Mouse (Mus musculus): ENCODE data around the gene Rab5c. TPM values are rescaled to one million over a fixed set of nuclear protein-coding genes. Genes with fewer than 3 reads are reported as not detected.

The Rab5c gene
- total RNA-seq, 2 experiments from 2014 or later: 76.7 to 79.7 TPM

GRCm38 (mm10) chr11:100721776-100722492, 16.1 kb downstream of the Rab5c start:
- no peak for DNase-seq (ENCODE audit: low spot score in 2 of 2)

- no peak for DNase-seq (ENCODE audit: low spot score in 2 of 2)
Observed at GRCm38 (mm10) chr11:100721254-100721653, 16.8 kb downstream of the Rab5c start.

- no peak for DNase-seq (ENCODE audit: low spot score in 2 of 2)
Observed at GRCm38 (mm10) chr11:100720345-100720744, 17.7 kb downstream of the Rab5c start.

GRCm38 (mm10) chr11:100719893-100720292, 18.1 kb downstream of the Rab5c start:
- DNase-seq (ENCODE audit: low spot score in 2 of 2): no peak

GRCm38 (mm10) chr11:100719312-100719711, 18.7 kb downstream of the Rab5c start:
- DNase-seq (ENCODE audit: low spot score in 2 of 2): no peak

- no peak for DNase-seq (ENCODE audit: low spot score in 2 of 2)
Observed at GRCm38 (mm10) chr11:100718866-100719265, 19.1 kb downstream of the Rab5c start.

- no peak for DNase-seq (ENCODE audit: low spot score in 2 of 2)
Observed at GRCm38 (mm10) chr11:100718462-100718861, 19.6 kb downstream of the Rab5c start.

- DNase-seq (ENCODE audit: low spot score in 2 of 2): no peak
Observed at GRCm38 (mm10) chr11:100716649-100717048, 21.4 kb downstream of the Rab5c start.

- DNase-seq (ENCODE audit: low spot score in 2 of 2): no peak
Observed at GRCm38 (mm10) chr11:100714948-100715347, 23.1 kb downstream of the Rab5c start.

GRCm38 (mm10) chr11:100714534-100714915, 23.5 kb downstream of the Rab5c start:
- peak; percentile 70 to 86 for DNase-seq (ENCODE audit: low spot score in 2 of 2)

- DNase-seq (ENCODE audit: low spot score in 2 of 2): peak in 1 of 2 experiments; percentile 58
Observed at GRCm38 (mm10) chr11:100713735-100714533, 24.1 kb downstream of the Rab5c start, which contains the start of gene Hspb9. TSS of gene Hspb9 (plus strand) at chr11:100713850.

GRCm38 (mm10) chr11:100713174-100713573, 24.8 kb downstream of the Rab5c start:
- no peak for DNase-seq (ENCODE audit: low spot score in 2 of 2)

- peak; percentile 70 to 84 for DNase-seq (ENCODE audit: low spot score in 2 of 2)
Observed at GRCm38 (mm10) chr11:100711783-100712615, 26.0 kb downstream of the Rab5c start, which contains the start of gene Kat2a. TSS of gene Kat2a (minus strand) at chr11:100712465.

- no peak for DNase-seq (ENCODE audit: low spot score in 2 of 2)
Observed at GRCm38 (mm10) chr11:100710977-100711376, 27.0 kb downstream of the Rab5c start.

- DNase-seq (ENCODE audit: low spot score in 2 of 2): no peak
Observed at GRCm38 (mm10) chr11:100710528-100710927, 27.5 kb downstream of the Rab5c start.

GRCm38 (mm10) chr11:100709201-100709810, 28.7 kb downstream of the Rab5c start:
- no peak for DNase-seq (ENCODE audit: low spot score in 2 of 2)

GRCm38 (mm10) chr11:100705095-100705747, 32.8 kb downstream of the Rab5c start:
- no peak for DNase-seq (ENCODE audit: low spot score in 2 of 2)

GRCm38 (mm10) chr11:100703851-100704531, 34.0 kb downstream of the Rab5c start, which contains the start of gene Dhx58:
TSS of gene Dhx58 (minus strand) at chr11:100704271.
- DNase-seq (ENCODE audit: low spot score in 2 of 2): no peak

- DNase-seq (ENCODE audit: low spot score in 2 of 2): no peak
Observed at GRCm38 (mm10) chr11:100703366-100703765, 34.6 kb downstream of the Rab5c start.

GRCm38 (mm10) chr11:100702906-100703305, 35.1 kb downstream of the Rab5c start:
- no peak for DNase-seq (ENCODE audit: low spot score in 2 of 2)
